In genomic region chr19:30065797-30066196, GRCm38 (mm10) we compare ENCODE assay signal across 10 mouse cellular contexts. TPM values are rescaled to one million over a fixed set of nuclear protein-coding genes. Genes with fewer than 3 reads are reported as not detected.
A peak's percentile ranks its signal among the peaks of the same experiment; 100 is the strongest.
DNase-seq lines count a peak whose midpoint lies in the region; ATAC-seq lines count a peak whose summit lies in the region.
"Had no signal": no experiment of that assay in that cellular context is flagged by ENCODE, and none has a peak within 500 bp of the region (broad histone marks: within the 10 kb centered on the region; RNA-seq: fewer than 3 reads in every experiment).

No protein-coding gene starts in this region.

- DNase-seq in frontal cortex, postnatal 25 days (ENCODE audit: low spot score in 2 of 2), result no peak
- DNase-seq in retina, adult 2 months (ENCODE audit: low read depth, low spot score), result peak; percentile 8
- no peak for DNase-seq in retina, embryonic 14.5 days (ENCODE audit: low spot score)
- DNase-seq in left cerebral cortex, postnatal 14 days (ENCODE audit: low spot score in 2 of 2), result peak; percentile 30 to 59
- peak; percentile 7 to 9 for DNase-seq in right cerebral cortex, postnatal 36 days (ENCODE audit: low spot score in 2 of 2)
- no peak for DNase-seq in ovary, adult 18-20 months (ENCODE audit: low spot score)
- DNase-seq: adrenal gland, adult 2 months; cerebellum, adult 9-11 months had no signal

- intact Hi-C loops in left cerebral cortex, postnatal 14 days (cut with DNase I), result no loop called here

- peak; percentile 57 for ATAC-seq in frontal cortex, adult (ENCODE audit: low TSS enrichment)
- ATAC-seq in monocyte, adult 5-6 weeks (replicated peaks; ENCODE audit: insufficient number of reproducible peaks, low FRiP score, low TSS enrichment, poor library complexity, severe bottlenecking), result no peak

RNA-seq across cellular contexts. Expression of gene Uhrf2, which starts 35.5 kb away (rescaled TPM):
- 10 to 100 TPM; 46.5 to 55.3 TPM for total RNA-seq in left cerebral cortex, postnatal 14 days (2021)
- total RNA-seq in monocyte, adult 5-6 weeks (2017), result 68.4 to 101 TPM (median 95.4 TPM) in 3 replicates

Comparison
In these comparisons a context has a peak if more than half of its experiments do, and no peak if none do; other contexts are left out.
1. DNase-seq: peak in retina, adult 2 months (single experiment), left cerebral cortex, postnatal 14 days (2 of 2) and right cerebral cortex, postnatal 36 days (2 of 2); none in frontal cortex, postnatal 25 days (0 of 2), retina, embryonic 14.5 days (single experiment) and ovary, adult 18-20 months (single experiment).